Mouse (Mus musculus) hindbrain, embryonic 12.5 days (tissue): ENCODE measurements around the gene D430041D05Rik. TPM values are rescaled to one million over a fixed set of nuclear protein-coding genes. Genes with fewer than 3 reads are reported as not detected.

Source experiments
- microRNA counts: library from miRNA; unstranded; fragments of <30 nt; microRNA quantifications from one replicate; lab custom pipeline; 2017
- microRNA-seq: library from miRNA; unstranded; fragments of <30 nt; microRNA quantifications from one replicate; pipeline ENCODE4, GENCODE M21; 2017
- polyA plus RNA-seq: library from polyadenylated mRNA; unstranded; fragments of >200 nt; fragmentation: Nextera tagmentation; extraction: Ambion mirVana; gene quantifications from 2 replicates; pipeline ENCODE4 v1.2.1, GENCODE M21; 2016

The D430041D05Rik gene
- polyA plus RNA-seq, 1 experiment from 2014 or later: 4.2 TPM

MicroRNAs encoded within 50 kb of the gene (microRNA counts, 519-probe panel; counts per million panel counts)
- 470 counts per million, percentile 58 among the panel's probes with 10 or more counts for microRNA mmu-miR-1902 (lab: Ali Mortazavi, UCI)

Small RNA genes within 50 kb of the gene (microRNA-seq; reads per million reads assigned to microRNA genes)
- gene Mir1902: not detected

Other genes with a start within 250 kb of the D430041D05Rik start
- 13.6 and 16.5 TPM in 2 replicates for gene Hipk3, start 83.4 kb upstream of the D430041D05Rik start, polyA plus RNA-seq
- gene Cstf3, start 179.5 kb upstream of the D430041D05Rik start, polyA plus RNA-seq: 105 TPM in 2 replicates